Mouse (Mus musculus): Measurements from ENCODE around the gene Cd276.

DNA sequence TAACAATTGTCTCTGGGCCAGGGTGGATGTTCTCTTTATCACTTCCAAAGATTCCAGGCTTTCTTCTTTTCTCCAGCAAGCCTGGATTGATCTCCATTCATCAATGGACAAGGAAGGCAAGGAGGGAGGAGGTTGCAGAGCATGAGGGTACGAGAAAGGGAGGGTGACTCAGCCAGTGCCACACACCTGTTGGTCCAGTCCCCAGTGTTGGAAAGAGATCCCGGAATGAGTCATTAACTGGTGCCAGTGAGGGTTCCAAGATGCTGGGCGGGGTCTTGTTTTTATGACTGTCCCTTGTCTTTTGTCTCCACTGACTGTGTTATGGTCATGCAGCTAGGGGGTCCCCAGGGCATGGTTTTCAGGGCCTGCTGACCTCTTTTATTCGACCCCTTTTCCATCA is 57.3 kb downstream of the Cd276 start:
- TF ChIP-seq POLR2A (IDR thresholded peaks at IDR 0.05; ENCODE audit: extremely low read depth, insufficient read depth, low read length) (no peak), CTCF (IDR thresholded peaks at IDR 0.05; ENCODE audit: low read depth, low read length) (no peak)

Measured in liver, adult 2 months (tissue).